Mouse (Mus musculus) myocyte (in vitro differentiated cells): Measurements from ENCODE around the gene Ovca2.

Experiments used
- CEBPB ChIP-seq: IDR thresholded peaks from 2 replicates; pipeline ENCODE4 v1.6.1; 2011; ENCODE audit warnings: mild to moderate bottlenecking, moderate library complexity; ENCODE audit not compliant: poor library complexity, insufficient read depth, severe bottlenecking
- E2F4 ChIP-seq: IDR thresholded peaks from one replicate; pipeline ENCODE4 v1.6.1; 2011; ENCODE audit warnings: mild to moderate bottlenecking, control low read depth, moderate library complexity; ENCODE audit not compliant: insufficient read depth
- MYOD1 ChIP-seq, 3 experiments: IDR thresholded peaks; one replicate each; pipeline ENCODE4 v1.6.1; 2011; ENCODE audit warnings: control low read depth in 2 of 3, low read depth in 2 of 3, mild to moderate bottlenecking in 2 of 3, moderate library complexity in 1 of 3; ENCODE audit not compliant: insufficient read length in 2 of 3, control insufficient read depth in 1 of 3
- POLR2A ChIP-seq: IDR thresholded peaks from one replicate; pipeline ENCODE4 v1.6.1; 2011; ENCODE audit warnings: low read depth, mild to moderate bottlenecking, control low read depth, moderate library complexity; ENCODE audit not compliant: insufficient read length
- TCF12 ChIP-seq: IDR thresholded peaks from one replicate; pipeline ENCODE4 v1.6.1; 2011; ENCODE audit warnings: mild to moderate bottlenecking, control low read depth; ENCODE audit not compliant: poor library complexity, insufficient read depth, severe bottlenecking
- USF1 ChIP-seq: IDR thresholded peaks from one replicate; pipeline ENCODE4 v1.6.1; 2011; ENCODE audit warnings: low read depth, mild to moderate bottlenecking, control low read depth, moderate library complexity

DNA sequence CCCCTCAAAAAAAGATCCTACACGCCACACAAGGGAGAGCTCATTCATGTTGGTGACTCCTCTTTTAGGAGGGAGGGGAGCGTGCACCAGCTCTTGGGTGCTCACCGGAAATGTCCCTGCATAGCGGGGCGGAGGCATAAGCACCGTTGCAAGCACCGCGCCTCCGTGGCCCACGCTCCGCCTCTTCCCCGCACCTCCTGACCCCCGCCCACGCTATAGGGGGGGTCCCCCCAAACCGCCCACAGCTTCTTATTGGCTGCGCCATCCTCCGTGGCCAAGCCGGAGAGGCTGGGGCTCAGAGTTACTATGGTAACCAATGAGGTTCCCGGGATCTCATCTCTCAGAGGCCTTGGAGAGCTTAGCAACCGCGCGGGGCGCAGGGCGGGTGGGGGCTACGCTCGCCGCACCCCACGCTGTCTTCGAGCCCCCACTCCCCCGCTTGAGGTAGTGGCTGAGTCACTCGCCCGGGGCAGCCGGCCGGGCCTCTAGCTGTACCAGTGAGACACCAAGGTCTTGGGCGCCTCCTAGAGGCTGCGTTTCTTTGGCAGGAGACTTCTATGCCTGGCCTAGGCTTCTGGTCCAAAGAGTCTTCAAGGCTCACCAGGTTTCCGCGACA is 8.4 kb downstream of the Ovca2 start:
- TF ChIP-seq CEBPB: no peak
- TF ChIP-seq E2F4: no peak
- TF ChIP-seq POLR2A: no peak
- TF ChIP-seq TCF12: no peak
- TF ChIP-seq USF1: no peak
- no peak for TF ChIP-seq MYOD1 (IDR thresholded peaks at IDR 0.05; ENCODE audit: control insufficient read depth in 1 of 3, insufficient read length in 2 of 3, low read depth in 2 of 3)
